Mouse (Mus musculus) midbrain, embryonic 10.5 days (tissue): Measurements from ENCODE around the gene Phka1. TPM values are rescaled to one million over a fixed set of nuclear protein-coding genes. Genes with fewer than 3 reads are reported as not detected.

Experiments
- DNase-seq: peaks from one replicate; pipeline ENCODE4 v3.0.0-alpha.2; 2017; ENCODE audit warnings: low spot score
- H3K27ac ChIP-seq: fragments of 300-500 bp; sonication (generic); replicated peaks from 2 replicates; pipeline ENCODE4 v1.5.1; 2016; ENCODE audit warnings: mild to moderate bottlenecking
- H3K27me3 ChIP-seq: fragments of 300-500 bp; sonication (generic); 2 replicates; pipeline ENCODE4 v1.6.1; 2016; ENCODE audit warnings: low read depth, mild to moderate bottlenecking; ENCODE audit not compliant: poor library complexity, severe bottlenecking
- H3K36me3 ChIP-seq: fragments of 300-500 bp; sonication (generic); 2 replicates; pipeline ENCODE4 v1.6.1; 2016; ENCODE audit warnings: mild to moderate bottlenecking, moderate library complexity
- H3K4me1 ChIP-seq: fragments of 300-500 bp; sonication (generic); 2 replicates; pipeline ENCODE4 v1.6.1; 2016
- H3K4me3 ChIP-seq: fragments of 300-500 bp; sonication (generic); 2 replicates; pipeline ENCODE4 v1.5.1; 2016; ENCODE audit warnings: mild to moderate bottlenecking, moderate library complexity
- H3K9me3 ChIP-seq: fragments of 300-500 bp; sonication (generic); replicated peaks from 2 replicates; pipeline ENCODE4 v1.6.1; 2016; ENCODE audit warnings: mild to moderate bottlenecking
- WGBS: fragments of 180-500 bp; shearing (Covaris S2); methylation state at CpG from one replicate; pipeline ENCODE4 v1.1.7; 2016; 5-methylcytosine and 5-hydroxymethylcytosine counted together
- polyA plus RNA-seq: library from polyadenylated mRNA; unstranded; fragments of >200 nt; fragmentation: Nextera tagmentation; extraction: Ambion mirVana; gene quantifications from 2 replicates; pipeline ENCODE4 v1.2.1, GENCODE M21; 2016

Phka1 gene
- polyA plus RNA-seq, 1 experiment from 2014 or later: 5.2 TPM

DNA sequence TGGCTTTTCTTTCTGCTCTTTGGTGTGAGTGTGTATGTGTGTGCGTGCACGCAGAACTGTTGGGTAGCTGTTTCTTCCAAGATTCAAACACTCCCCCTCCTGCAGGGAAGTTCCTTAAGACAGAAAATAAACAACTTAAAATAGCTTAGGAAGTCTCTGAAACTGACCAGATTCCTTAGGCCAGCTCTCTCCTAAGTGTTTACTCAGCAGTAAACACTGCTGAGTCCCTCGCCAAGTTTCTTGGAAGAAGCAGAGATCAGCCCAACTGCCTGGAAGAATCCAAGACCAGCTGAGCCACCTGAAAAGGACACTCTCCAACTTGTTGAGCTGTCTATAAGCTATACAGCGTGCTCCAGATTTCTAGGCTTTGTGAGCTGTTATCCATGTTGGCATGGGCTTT is 134.8 kb downstream of the Phka1 start:
- no peak overlapping the region for H3K27ac ChIP-seq
- no peak for DNase-seq
- H3K9me3 ChIP-seq: no peaks in the 10 kb centered on the region
- 0 out of 2 replicates have a peak, but pooled peaks cover 1% of the 10 kb centered on the region for H3K4me1 ChIP-seq
- H3K4me3 ChIP-seq: no peak overlapping the region
- peaks cover 92% of the 10 kb centered on the region for H3K27me3 ChIP-seq
- H3K36me3 ChIP-seq: no peaks in the 10 kb centered on the region
- 78% methylated on average over 4 of the region's 4 CpGs for WGBS

DNA sequence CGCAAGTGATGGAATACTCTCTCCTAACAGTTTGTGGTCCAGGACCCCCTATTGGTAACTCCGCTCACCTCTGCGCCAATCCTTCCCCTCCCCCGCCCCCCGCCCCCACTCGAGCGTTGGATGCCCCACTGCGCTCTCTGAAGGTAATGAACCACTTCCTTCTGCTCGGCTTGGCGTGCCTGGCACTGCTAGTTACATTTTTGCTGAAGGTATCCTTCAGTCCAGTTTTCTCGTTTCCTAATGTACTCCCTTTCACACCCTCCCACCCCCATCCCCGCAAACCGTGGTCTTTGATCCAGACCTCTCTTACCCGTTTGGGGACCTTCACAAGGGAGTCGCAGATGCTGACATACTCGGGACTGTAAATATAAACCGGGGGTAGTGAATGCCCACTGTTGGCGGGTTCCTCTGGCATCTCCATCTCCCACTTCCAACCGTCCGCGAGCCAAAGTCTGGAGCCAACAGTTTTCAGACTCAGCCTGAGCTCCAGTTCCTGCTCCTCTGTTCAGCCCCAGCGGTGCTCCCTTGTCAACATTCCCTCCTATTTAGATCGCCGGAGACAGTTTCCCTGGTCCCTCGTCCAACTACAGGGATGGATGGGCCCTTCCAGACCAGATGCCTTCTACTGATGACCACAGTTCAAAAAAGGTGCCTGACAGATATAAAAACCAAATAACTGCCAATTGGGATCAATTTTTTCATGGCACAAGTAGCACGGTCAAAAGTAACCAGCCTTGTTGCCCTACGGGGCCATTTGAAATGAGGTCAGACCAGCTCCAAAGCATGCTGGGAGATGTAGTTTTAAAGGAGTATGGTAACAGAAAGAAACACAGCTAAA is 139.2 kb downstream of the Phka1 start, which contains the start of gene Hdac8:
Hdac8 (minus strand) TSS at position 716 of the 838 bp plus-strand sequence.
- peak within 1 kb of the TSS; percentile 76 for H3K27ac ChIP-seq
- H3K36me3 ChIP-seq: no peaks in the 10 kb centered on the region
- H3K27me3 ChIP-seq: peaks cover 96% of the 10 kb centered on the region
- peak; percentile 49 for DNase-seq
- 0 out of 2 replicates have a peak, but pooled peaks cover 4% of the 10 kb centered on the region for H3K4me1 ChIP-seq
- H3K9me3 ChIP-seq: no peaks in the 10 kb centered on the region
- 18% methylated on average over 27 of the region's 27 CpGs for WGBS
- peak within 1 kb of the TSS; percentile 63 for H3K4me3 ChIP-seq

GRCm38 (mm10) chrX:102504179-102504578 is 139.9 kb downstream of the Phka1 start:
- Histone ChIP-seq H3K4me3 (peak overlapping the region; percentile 63), H3K27me3 (peaks cover 95% of the 10 kb centered on the region), H3K9me3 (no peaks in the 10 kb centered on the region), H3K27ac (peak overlapping the region; percentile 76; the same call in 1 of the 2 replicates), H3K4me1 (0 out of 2 replicates have a peak, but pooled peaks cover 4% of the 10 kb centered on the region), H3K36me3 (0 out of 2 replicates have a peak, but pooled peaks cover 6% of the 10 kb centered on the region)
- DNase-seq: no peak
- WGBS: 37% methylated on average over 10 of the region's 10 CpGs

- no peaks in the 10 kb centered on the region for H3K9me3 ChIP-seq
- H3K27me3 ChIP-seq: peaks cover 60% of the 10 kb centered on the region
- 62% methylated on average over 6 of the region's 6 CpGs for WGBS
- DNase-seq: no peak
- peaks cover 10% of the 10 kb centered on the region for H3K36me3 ChIP-seq
- H3K4me1 ChIP-seq: no peaks in the 10 kb centered on the region
- no peak overlapping the region for H3K4me3 ChIP-seq
- H3K27ac ChIP-seq: no peak overlapping the region
Observed at GRCm38 (mm10) chrX:102493992-102494730, 149.9 kb downstream of the Phka1 start.

DNA sequence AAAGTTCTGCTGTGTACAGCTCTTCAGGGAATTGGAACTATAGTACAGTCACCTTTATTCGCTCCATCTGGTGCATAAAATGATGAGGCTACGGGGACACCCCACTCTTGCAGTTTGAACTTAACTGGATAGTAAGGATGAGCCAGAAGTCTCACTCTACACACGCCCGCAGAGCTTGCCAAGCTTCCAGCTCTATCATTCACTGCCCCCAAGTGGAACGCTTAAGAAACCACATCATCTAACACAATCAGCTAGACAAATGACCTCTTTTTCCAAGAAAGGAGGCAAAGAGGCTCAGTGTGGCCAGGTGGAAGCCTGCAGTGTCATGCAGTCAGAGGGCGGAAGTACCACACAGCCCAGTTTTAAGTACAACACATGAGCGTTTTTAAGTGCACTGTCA is 158.5 kb downstream of the Phka1 start:
- WGBS: 88% methylated on average over 7 of the region's 7 CpGs
- Histone ChIP-seq H3K9me3 (no peaks in the 10 kb centered on the region), H3K4me3 (no peak overlapping the region), H3K36me3 (no peaks in the 10 kb centered on the region), H3K27ac (no peak overlapping the region), H3K27me3 (peaks cover 86% of the 10 kb centered on the region), H3K4me1 (no peaks in the 10 kb centered on the region)
- no peak for DNase-seq

GRCm38 (mm10) chrX:102479665-102480064 is 164.4 kb downstream of the Phka1 start:
- Histone ChIP-seq H3K4me1 (no peaks in the 10 kb centered on the region), H3K4me3 (no peak overlapping the region), H3K36me3 (no peaks in the 10 kb centered on the region), H3K27me3 (peaks cover 74% of the 10 kb centered on the region), H3K9me3 (no peaks in the 10 kb centered on the region), H3K27ac (no peak overlapping the region)
- DNase-seq: no peak
- WGBS: 83% methylated on average over 4 of the region's 4 CpGs

GRCm38 (mm10) chrX:102478965-102479364 is 165.1 kb downstream of the Phka1 start:
- WGBS: 36% methylated on average over 4 of the region's 4 CpGs
- Histone ChIP-seq H3K27ac (no peak overlapping the region), H3K27me3 (peaks cover 74% of the 10 kb centered on the region), H3K4me3 (no peak overlapping the region), H3K9me3 (no peaks in the 10 kb centered on the region), H3K36me3 (no peaks in the 10 kb centered on the region), H3K4me1 (no peaks in the 10 kb centered on the region)
- DNase-seq: no peak

- WGBS: 93% methylated on average over 3 of the region's 3 CpGs
Observed at GRCm38 (mm10) chrX:102478481-102478880, 165.6 kb downstream of the Phka1 start.

GRCm38 (mm10) chrX:102476784-102477183 is 167.3 kb downstream of the Phka1 start:
- Histone ChIP-seq H3K36me3 (no peaks in the 10 kb centered on the region), H3K27ac (no peak overlapping the region), H3K4me3 (no peak overlapping the region), H3K9me3 (no peaks in the 10 kb centered on the region), H3K4me1 (no peaks in the 10 kb centered on the region), H3K27me3 (peaks cover 68% of the 10 kb centered on the region)
- DNase-seq: peak; percentile 50
- 33% methylated on average over 3 of the region's 3 CpGs for WGBS

More at GRCm38 (mm10) chrX:102478481-102478880, 165.6 kb downstream of the Phka1 start:
- peaks cover 70% of the 10 kb centered on the region for H3K27me3 ChIP-seq
- DNase-seq: no peak
- no peak overlapping the region for H3K4me3 ChIP-seq
- H3K36me3 ChIP-seq: no peaks in the 10 kb centered on the region
- H3K27ac ChIP-seq: no peak overlapping the region
- no peaks in the 10 kb centered on the region for H3K9me3 ChIP-seq
- no peaks in the 10 kb centered on the region for H3K4me1 ChIP-seq

DNA sequence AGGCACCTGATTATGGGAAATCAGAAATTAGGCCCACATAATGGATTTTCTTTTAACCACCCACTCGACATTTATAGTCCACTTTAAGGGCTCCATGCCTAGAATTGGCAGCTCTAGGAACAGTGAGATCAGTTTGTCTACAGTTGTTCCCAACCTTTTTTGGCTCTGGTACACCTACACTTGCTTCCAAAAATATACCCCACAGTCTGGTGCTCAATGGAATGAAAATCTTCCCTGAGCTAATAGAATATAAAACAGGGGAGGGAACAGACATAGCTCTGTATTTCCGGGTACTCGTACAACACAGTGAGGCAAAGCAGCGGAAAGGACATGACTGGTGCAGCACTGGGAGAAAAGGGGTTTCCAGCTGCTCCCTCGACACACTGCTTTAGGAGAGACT is 168.5 kb downstream of the Phka1 start:
- Histone ChIP-seq H3K36me3 (no peaks in the 10 kb centered on the region), H3K4me3 (no peak overlapping the region), H3K27ac (no peak overlapping the region), H3K9me3 (no peaks in the 10 kb centered on the region), H3K27me3 (peaks cover 66% of the 10 kb centered on the region), H3K4me1 (no peaks in the 10 kb centered on the region)
- DNase-seq: no peak
- 90% methylated on average over 5 of the region's 5 CpGs for whole genome bisulfite sequencing
